Mouse (Mus musculus) left cerebral cortex, postnatal 36 days (tissue): ENCODE results near the gene Lonrf3. TPM values are rescaled to one million over a fixed set of nuclear protein-coding genes. Genes with fewer than 3 reads are reported as not detected.

Source experiments
- DNase-seq, 2 experiments: peaks; one replicate each; pipeline ENCODE4 v3.0.0; 2021 to 2022; ENCODE audit warnings: low spot score in 2 of 2, mixed read lengths in 1 of 2
- intact Hi-C: fragments of 180-260 bp; cut with DNase I; formaldehyde crosslinking; loops from one replicate; pipeline ENCODE4 v1.15.1; 2025
- microRNA-seq: library from miRNA; unstranded; fragments of <30 nt; microRNA quantifications from one replicate; pipeline ENCODE4 v1.2.0, GENCODE M21; 2022
- total RNA-seq, 2 experiments: library from RNA; stranded (reverse); gene quantifications; 2 replicates each; pipeline ENCODE4 v1.2.3; 2021

Gene Lonrf3
- total RNA-seq: 10 to 100 TPM; 10.7 to 20.1 TPM

- DNase-seq: peak; percentile 73 to 74
- intact Hi-C loops: loop anchor here (2.0 kb wide), 1 partner anchor 102 kb away; no protein-coding TSS in a partner anchor
Observed at GRCm38 (mm10) chrX:36328271-36329039, at the start of gene Lonrf3. Lonrf3 (plus strand) TSS chrX:36328353.

- no peak for DNase-seq
- intact Hi-C loops: no loop called here
Observed at GRCm38 (mm10) chrX:36278750-36279149, 49.4 kb upstream of the Lonrf3 start.

GRCm38 (mm10) chrX:36311420-36311819 is 16.7 kb upstream of the Lonrf3 start:
- intact Hi-C loops: no loop called here
- peak; percentile 11 to 35 for DNase-seq

GRCm38 (mm10) chrX:36327491-36328255 is 480 bp upstream of the Lonrf3 start:
- DNase-seq: peak; percentile 8 to 12
- intact Hi-C loops: loop anchor here (2.0 kb wide), 1 partner anchor 101 kb away; no protein-coding TSS in a partner anchor

GRCm38 (mm10) chrX:36329040-36329649 is 992 bp downstream of the Lonrf3 start:
- DNase-seq: peak; percentile 7 to 36
- intact Hi-C loops: loop anchor here (2.0 kb wide), 1 partner anchor 102 kb away; no protein-coding TSS in a partner anchor

- intact Hi-C loops: loop anchor here (2.0 kb wide), 1 partner anchor 103 kb away; no protein-coding TSS in a partner anchor
- peak; percentile 20 to 25 for DNase-seq
Observed at GRCm38 (mm10) chrX:36329849-36330411, 1.8 kb downstream of the Lonrf3 start.

GRCm38 (mm10) chrX:36352446-36352845 is 24.3 kb downstream of the Lonrf3 start:
- intact Hi-C loops: loop anchor here (5.0 kb wide), 1 partner anchor 125 kb away; no protein-coding TSS in a partner anchor
- DNase-seq: no peak

- DNase-seq: no peak
- intact Hi-C loops: no loop called here
Observed at GRCm38 (mm10) chrX:36385340-36385739, 57.2 kb downstream of the Lonrf3 start.

- intact Hi-C loops: no loop called here
- DNase-seq: peak; percentile 43 to 53
Observed at GRCm38 (mm10) chrX:36389971-36390370, 61.8 kb downstream of the Lonrf3 start.

- intact Hi-C loops: no loop called here
Observed at GRCm38 (mm10) chrX:36390503-36390902, 62.4 kb downstream of the Lonrf3 start.

GRCm38 (mm10) chrX:36392672-36393071 is 64.5 kb downstream of the Lonrf3 start:
- intact Hi-C loops: loop anchor here (2.0 kb wide), 1 partner anchor 166 kb away; no protein-coding TSS in a partner anchor
- peak; percentile 27 to 30 for DNase-seq

More at GRCm38 (mm10) chrX:36390503-36390902, 62.4 kb downstream of the Lonrf3 start:
- DNase-seq: no peak

- DNase-seq: no peak
- intact Hi-C loops: loop anchor here (2.0 kb wide), 1 partner anchor 166 kb away; no protein-coding TSS in a partner anchor
Observed at GRCm38 (mm10) chrX:36393279-36393678, 65.1 kb downstream of the Lonrf3 start.

GRCm38 (mm10) chrX:36400980-36401379 is 72.8 kb downstream of the Lonrf3 start, which contains the start of gene Gm6268:
Gm6268 (plus strand) TSS chrX:36401280.
- intact Hi-C loops: no loop called here
- DNase-seq: no peak

- DNase-seq: no peak
- intact Hi-C loops: no loop called here
Observed at GRCm38 (mm10) chrX:36402316-36402715, 74.2 kb downstream of the Lonrf3 start.

Small RNA genes lying within 50 kb of the gene (microRNA-seq; reads per million reads assigned to microRNA genes)
- not detected for gene Gm44485

Other genes starting within 250 kb of the Lonrf3 start
- 1 to 10 TPM; 2.9 to 4.1 TPM for gene Il13ra1, start 216.2 kb upstream of the Lonrf3 start, total RNA-seq
- 10 to 100 TPM; 39.9 to 69.1 TPM for gene Zcchc12, start 132.4 kb upstream of the Lonrf3 start, total RNA-seq
- gene Gm6268, start 72.9 kb downstream of the Lonrf3 start, total RNA-seq: not detected
- not detected for gene Gm14569, start 163.5 kb downstream of the Lonrf3 start, total RNA-seq